In the genomic region with DNA sequence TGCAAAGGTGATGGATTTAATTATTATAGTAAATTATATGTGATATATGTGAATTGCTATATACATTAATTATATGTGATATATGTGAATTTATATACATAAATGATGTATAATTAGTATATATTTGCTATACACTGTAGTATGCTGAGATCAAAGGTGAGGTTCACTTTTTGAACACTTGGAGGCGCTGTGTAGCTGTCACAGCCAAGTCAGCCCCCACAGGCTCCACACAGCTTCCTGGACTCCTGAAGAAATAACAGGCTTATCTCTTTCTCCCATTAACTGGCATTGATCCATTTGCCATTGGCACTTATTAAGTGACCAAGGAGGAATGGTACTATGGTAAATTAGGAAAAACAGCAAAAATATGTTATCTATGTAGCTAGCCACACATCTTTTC, we compare ENCODE assay signal across 8 mouse cellular contexts.
DNase-seq lines count a peak whose midpoint lies in the region; ATAC-seq and TF ChIP-seq lines count a peak whose summit lies in the region.

No protein-coding gene starts in this region.

- in situ Hi-C loops in ES-E14 (cut with MboI; ENCODE audit: low sequenced_read_pairs in 2 of 2, unreplicated experiment in 2 of 2), result no loop called here

- ATAC-seq in kidney, embryonic 16.5 days (ENCODE audit: low FRiP score, low TSS enrichment), result no peak
- peak; percentile 58; the same call in 1 of the 2 replicates for ATAC-seq in hindbrain, postnatal 0 days
- ATAC-seq in granulocyte monocyte progenitor cell, adult 5-6 weeks (replicated peaks; ENCODE audit: poor library complexity, severe bottlenecking), result no peak

- no peaks in the 10 kb centered on the region for H3K27me3 ChIP-seq in kidney, embryonic 16.5 days (ENCODE audit: insufficient read depth, low read length)
- no peaks in the 10 kb centered on the region for H3K27me3 ChIP-seq in hindbrain, postnatal 0 days (ENCODE audit: insufficient read depth, low read length)

- no peak overlapping the region for H3K4me3 ChIP-seq in kidney, embryonic 16.5 days (ENCODE audit: low read length)
- no peak overlapping the region for H3K4me3 ChIP-seq in ES-E14 (ENCODE audit: insufficient read depth in 1 of 2, low read depth in 1 of 2, low read length in 2 of 2, poor library complexity in 1 of 2, severe bottlenecking in 1 of 2)
- H3K4me3 ChIP-seq in hindbrain, postnatal 0 days (ENCODE audit: low read length), result no peak overlapping the region

- no peak overlapping the region for H3K9ac ChIP-seq in kidney, embryonic 16.5 days (replicated peaks; ENCODE audit: low read length)
- H3K9ac ChIP-seq in ES-E14 (ENCODE audit: insufficient read depth, low read depth, low read length, poor library complexity, severe bottlenecking), result no peak overlapping the region
- H3K9ac ChIP-seq in hindbrain, postnatal 0 days (replicated peaks; ENCODE audit: low read length), result no peak overlapping the region

- H3K4me2 ChIP-seq in kidney, embryonic 16.5 days (replicated peaks; ENCODE audit: low read depth, low read length), result no peak overlapping the region
- no peak overlapping the region for H3K4me2 ChIP-seq in hindbrain, postnatal 0 days (ENCODE audit: low read depth, low read length)

- no peaks in the 10 kb centered on the region for H3K36me3 ChIP-seq in kidney, embryonic 16.5 days (ENCODE audit: insufficient read depth, low read length)
- no peaks in the 10 kb centered on the region for H3K36me3 ChIP-seq in ES-E14 (ENCODE audit: control insufficient read depth, insufficient read depth, low read length, poor library complexity, severe bottlenecking)
- no peaks in the 10 kb centered on the region for H3K36me3 ChIP-seq in hindbrain, postnatal 0 days (ENCODE audit: insufficient read depth, low read length)

- TF ChIP-seq CTCF in hindbrain, postnatal 0 days (IDR thresholded peaks at IDR 0.05; ENCODE audit: low read depth), result peak; percentile 75

- H3K27ac ChIP-seq in kidney, embryonic 16.5 days (ENCODE audit: low read length), result no peak overlapping the region
- no peak overlapping the region for H3K27ac ChIP-seq in ES-E14 (ENCODE audit: insufficient read depth, low read depth, low read length, poor library complexity, severe bottlenecking)
- no peak overlapping the region for H3K27ac ChIP-seq in hindbrain, postnatal 0 days

- peak; percentile 10 for DNase-seq in kidney, postnatal 14 days
- peak; percentile 27 for DNase-seq in ES-E14 (ENCODE audit: low read depth, low spot score)
- peak; percentile 76 to 85 for DNase-seq in cerebellum, postnatal 10 days
- peak; percentile 77 for DNase-seq in hindbrain, postnatal 0 days (ENCODE audit: low spot score)
- DNase-seq in frontal cortex, postnatal 10 days (ENCODE audit: low spot score in 2 of 2), result no peak
- no peak for DNase-seq in urinary bladder, adult 18-20 months (ENCODE audit: low spot score in 2 of 2)

- no peaks in the 10 kb centered on the region for H3K9me3 ChIP-seq in kidney, embryonic 16.5 days (ENCODE audit: low read length)
- no peaks in the 10 kb centered on the region for H3K9me3 ChIP-seq in ES-E14 (ENCODE audit: control insufficient read depth, insufficient read depth, low read depth, low read length)
- H3K9me3 ChIP-seq in hindbrain, postnatal 0 days (ENCODE audit: low read length), result no peaks in the 10 kb centered on the region

- no peaks in the 10 kb centered on the region for H3K4me1 ChIP-seq in kidney, embryonic 16.5 days (ENCODE audit: insufficient read depth, low read length)
- no peaks in the 10 kb centered on the region for H3K4me1 ChIP-seq in ES-E14 (ENCODE audit: control insufficient read depth in 2 of 2, insufficient read depth in 2 of 2, low read length in 2 of 2, poor library complexity in 1 of 2)
- H3K4me1 ChIP-seq in hindbrain, postnatal 0 days (ENCODE audit: insufficient read depth, low read length), result no peaks in the 10 kb centered on the region

- 23% methylated on average over 1 of the region's 1 CpGs for WGBS in kidney, embryonic 16.5 days
- WGBS in hindbrain, postnatal 0 days, result 39% methylated on average over 1 of the region's 1 CpGs

TF ChIP-seq in ES-E14, 5 proteins besides CTCF, POLR2A, EP300 and RAD21:
- TF ChIP-seq CHD2 (IDR thresholded peaks at IDR 0.05; ENCODE audit: low read depth, low read length) (no peak), HCFC1 (IDR thresholded peaks at IDR 0.05; ENCODE audit: borderline replicate concordance, insufficient read depth, low read length) (no peak), ZC3H11A (IDR thresholded peaks at IDR 0.05; ENCODE audit: borderline replicate concordance, low read depth, low read length) (peak; percentile 94), MAFK (IDR thresholded peaks at IDR 0.05; ENCODE audit: insufficient read depth, low read depth, low read length) (no peak)
TF ChIP-seq in ES-E14: peak in this region for 1.

Comparison
In these comparisons a context has a peak if more than half of its experiments do, and no peak if none do; other contexts are left out.
1. DNase-seq: peak in kidney, postnatal 14 days (single experiment), ES-E14 (single experiment), cerebellum, postnatal 10 days (2 of 2) and hindbrain, postnatal 0 days (single experiment); none in frontal cortex, postnatal 10 days (0 of 2) and urinary bladder, adult 18-20 months (0 of 2).